Mouse (Mus musculus): ENCODE measurements around the gene Zcchc18.
A peak's percentile ranks its signal among the peaks of the same experiment; 100 is the strongest.
"Not testable (repeated sequence)": the region's sequence is repeated elsewhere in the genome, so short reads cannot be mapped to it uniquely, and the experiment has no call there.

Gene Zcchc18

GRCm38 (mm10) chrX:136992978-136993547 lies at the start of gene Zcchc18:
TSS of gene Zcchc18 (plus strand) at chrX:136993155.
- DNase-seq (ENCODE audit: low spot score in 2 of 2): no peak

GRCm38 (mm10) chrX:136957583-136958279 lies 35.2 kb upstream of the Zcchc18 start:
- peak in 1 of 2 experiments; percentile 40 for DNase-seq (ENCODE audit: low spot score in 2 of 2)

DNA sequence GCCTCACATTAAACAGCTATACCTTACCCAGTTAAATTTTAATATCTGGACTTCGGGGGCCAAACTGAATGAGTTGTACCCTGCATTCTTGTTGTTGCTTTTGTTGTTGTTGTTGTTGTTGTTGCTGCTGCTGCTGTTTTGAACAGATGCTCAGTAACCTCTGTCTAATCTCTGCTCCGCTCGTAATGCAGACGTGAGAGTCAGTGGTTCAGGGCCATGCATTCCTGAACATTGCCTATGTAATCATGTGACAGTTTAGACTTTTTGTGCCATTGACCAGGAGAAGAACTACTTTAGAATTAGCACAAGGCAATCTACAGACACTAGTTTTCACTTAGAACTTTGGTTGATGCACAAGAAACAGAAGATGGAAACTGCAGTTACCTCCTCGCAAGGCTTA lies 34.7 kb upstream of the Zcchc18 start:
- DNase-seq (ENCODE audit: low spot score in 2 of 2): not testable (repeated sequence)

- DNase-seq (ENCODE audit: low spot score in 2 of 2): no peak
These were observed 33.3 kb upstream of the Zcchc18 start for GRCm38 (mm10) chrX:136959688-136960087.

GRCm38 (mm10) chrX:136975397-136975796 lies 17.6 kb upstream of the Zcchc18 start, which contains the start of gene Tmsb15b2:
TSS of gene Tmsb15b2 (minus strand) at chrX:136975497.
- DNase-seq (ENCODE audit: low spot score in 2 of 2): not testable (repeated sequence)

DNA sequence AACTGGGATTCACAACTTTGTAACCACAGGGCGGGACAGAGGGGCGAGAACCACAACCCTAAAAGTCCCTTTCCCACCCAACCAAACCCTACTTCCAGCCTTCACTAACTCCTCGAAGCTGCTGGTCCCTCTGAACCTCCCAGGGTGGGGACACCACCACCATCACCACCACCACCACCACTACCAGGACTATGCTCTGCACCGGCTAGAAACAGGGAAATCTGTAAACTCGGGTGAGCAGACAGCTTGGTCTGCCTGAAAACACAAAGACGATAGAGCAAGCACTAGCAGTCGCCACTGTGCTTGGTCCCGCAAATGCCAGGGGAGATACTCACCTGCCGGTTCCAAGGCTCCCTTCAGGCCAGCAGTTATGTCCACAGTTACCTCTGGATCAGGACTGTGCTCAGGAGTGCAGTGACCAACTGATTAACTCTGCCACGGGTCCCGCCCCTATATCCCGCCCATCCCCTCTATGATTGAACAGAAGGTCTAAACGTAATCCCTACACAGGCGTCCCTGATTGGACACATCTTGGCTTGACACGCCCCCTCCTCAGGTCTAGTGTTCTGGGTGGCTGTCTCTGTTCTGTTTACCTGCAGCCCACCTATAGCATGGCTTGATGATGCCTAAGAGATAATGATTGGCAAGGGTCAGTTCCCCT lies 16.4 kb upstream of the Zcchc18 start, which contains the start of the genes Tmsb15l and Tmsb15b1:
TSS of gene Tmsb15l (minus strand) at position 446 of the 661 bp plus-strand sequence.
TSS of gene Tmsb15b1 (minus strand) at position 451 of the 661 bp plus-strand sequence.
- DNase-seq (ENCODE audit: low spot score in 2 of 2): peak in 1 of 2 experiments; percentile 13

DNA sequence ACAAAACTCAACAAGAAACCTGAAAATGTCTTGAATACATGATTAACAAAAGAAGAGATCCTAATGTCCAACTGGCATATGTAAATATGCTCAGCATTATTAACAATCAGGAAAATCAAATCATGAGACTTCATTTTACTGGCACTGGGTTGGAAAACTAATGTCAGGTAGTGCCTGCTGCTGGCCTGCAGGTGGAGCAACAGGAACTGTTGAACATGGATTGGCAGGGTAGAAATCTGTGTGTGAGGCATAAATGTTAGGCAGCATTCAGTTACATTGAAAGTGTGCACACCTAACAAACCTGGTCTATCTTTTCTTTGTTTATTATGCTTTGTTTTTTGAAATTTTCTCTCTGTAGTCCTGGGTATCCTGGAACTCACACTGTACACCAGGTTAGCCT lies 14.3 kb upstream of the Zcchc18 start:
- DNase-seq (ENCODE audit: low spot score in 2 of 2): no peak

DNA sequence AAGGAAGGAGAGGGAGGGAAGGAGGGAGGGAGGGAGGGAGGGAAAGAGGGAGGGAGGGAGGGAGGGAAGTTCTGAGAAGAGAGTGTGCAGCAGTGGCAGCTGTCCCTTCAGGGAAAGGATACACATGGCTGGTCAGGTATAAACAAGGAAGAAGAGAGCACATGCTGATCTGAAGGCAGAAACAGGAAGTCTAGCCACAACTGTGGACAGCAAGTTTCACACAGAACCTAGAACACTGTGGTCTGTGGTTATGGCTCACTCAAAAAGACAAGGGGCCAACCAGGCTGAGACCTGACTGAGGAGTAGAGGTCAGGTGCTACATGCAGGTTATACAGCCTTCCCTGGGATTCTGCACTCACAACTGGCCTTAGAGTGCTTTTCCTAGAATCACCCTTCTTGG lies 6.9 kb upstream of the Zcchc18 start:
- DNase-seq (ENCODE audit: low spot score in 2 of 2): no peak

DNA sequence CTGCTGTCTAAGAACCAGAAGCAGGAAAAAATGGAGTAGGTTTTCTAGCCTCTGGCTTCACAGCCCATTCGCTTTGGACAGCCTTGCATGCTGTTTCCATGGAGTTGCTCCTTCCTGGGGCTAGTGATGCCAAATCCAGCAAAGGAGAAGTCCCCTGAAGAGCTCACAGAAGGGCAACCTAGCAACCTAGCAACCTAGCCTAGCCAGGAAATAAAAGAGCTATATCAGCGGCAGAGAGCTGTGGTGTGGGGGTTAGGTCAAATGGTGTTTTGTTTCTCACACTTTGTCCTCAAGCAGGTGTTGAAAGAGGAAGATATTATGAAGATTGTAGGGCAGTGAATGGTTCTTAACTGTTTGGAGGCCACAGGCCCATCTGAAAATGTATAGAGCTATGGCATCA lies 1.7 kb upstream of the Zcchc18 start:
- no peak for DNase-seq (ENCODE audit: low spot score in 2 of 2)

DNA sequence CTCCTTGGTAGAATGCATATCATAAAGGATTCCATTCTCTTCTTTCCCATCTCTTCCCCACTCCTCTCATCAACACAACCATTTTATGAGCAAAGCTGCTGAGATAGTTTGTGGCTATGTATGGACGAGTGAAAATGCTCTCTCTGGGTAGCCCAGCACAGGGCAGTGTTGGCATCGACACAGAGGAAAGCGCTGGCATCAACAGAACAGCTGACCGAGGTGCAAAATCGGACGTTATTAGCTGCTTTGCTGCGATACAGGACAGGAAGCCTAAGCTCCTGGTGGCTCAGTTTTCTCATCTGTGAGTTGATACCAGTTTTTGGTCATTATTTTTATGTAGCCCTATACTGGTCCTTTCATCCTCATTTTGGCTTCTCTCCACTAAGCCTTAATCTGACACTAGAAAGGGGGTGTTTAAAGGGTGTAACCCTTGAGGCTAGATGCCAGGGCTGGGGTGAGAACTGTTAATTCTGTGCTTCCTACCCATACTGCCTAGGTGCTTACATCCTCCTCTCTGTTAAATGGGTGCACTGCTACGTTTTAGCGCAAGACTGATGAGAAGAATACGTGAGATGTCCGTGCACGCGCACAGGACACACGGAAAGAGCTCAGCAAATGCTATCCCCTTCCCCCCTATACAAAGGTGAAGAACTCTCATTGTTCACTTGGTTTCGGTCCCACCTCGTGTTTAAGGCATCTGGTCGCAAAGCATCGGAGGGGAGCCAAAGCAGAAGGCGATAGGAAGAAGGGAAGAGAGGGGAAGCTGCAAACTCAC lies 577 bp upstream of the Zcchc18 start:
- no peak for DNase-seq (ENCODE audit: low spot score in 2 of 2)

DNA sequence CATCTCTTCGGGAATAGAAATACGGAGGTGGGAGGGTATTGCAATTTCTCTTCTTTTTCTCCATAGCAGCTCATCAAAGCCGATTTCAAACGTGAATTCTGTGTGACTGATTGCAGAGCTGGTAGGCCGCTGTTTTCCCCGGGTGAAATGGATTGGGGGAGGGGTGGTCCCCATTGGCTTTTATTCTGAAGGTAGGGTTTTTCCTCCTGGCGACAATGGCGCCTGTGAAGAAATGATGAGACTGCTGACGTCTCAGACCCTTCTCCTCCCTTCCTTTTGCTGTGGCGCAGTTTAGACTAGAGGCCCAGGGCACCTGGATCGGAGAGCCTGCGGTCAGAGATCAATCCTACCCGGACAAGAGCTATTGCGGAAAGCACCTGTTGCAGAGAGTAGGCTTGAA lies 686 bp downstream of the Zcchc18 start:
- DNase-seq (ENCODE audit: low spot score in 2 of 2): no peak

GRCm38 (mm10) chrX:136996256-136996655 lies 3.3 kb downstream of the Zcchc18 start:
- DNase-seq (ENCODE audit: low spot score in 2 of 2): no peak

GRCm38 (mm10) chrX:137015099-137015709 lies 22.2 kb downstream of the Zcchc18 start:
- no peak for DNase-seq (ENCODE audit: low spot score in 2 of 2)

- DNase-seq (ENCODE audit: low spot score in 2 of 2): no peak
These were observed 24.7 kb downstream of the Zcchc18 start for GRCm38 (mm10) chrX:137017668-137018067.

DNA sequence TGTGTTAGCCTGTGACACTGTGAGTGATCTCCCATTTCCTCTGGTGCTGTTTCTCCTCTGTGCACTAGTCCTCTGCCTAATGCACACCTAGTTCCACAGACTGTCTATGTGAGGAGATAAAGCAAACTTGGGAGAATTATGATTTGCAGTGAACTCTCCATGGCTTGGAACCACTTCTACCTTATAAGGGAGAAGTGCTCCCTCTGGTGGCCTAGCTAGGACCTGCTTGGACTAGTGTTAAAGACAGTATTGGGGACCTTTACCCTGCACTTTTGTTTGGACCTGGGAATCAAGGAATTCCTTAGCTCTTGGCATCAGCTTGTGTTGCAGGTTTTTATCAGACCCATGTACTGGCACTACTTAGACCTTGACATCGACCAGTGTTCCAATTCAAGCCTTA lies 26.4 kb downstream of the Zcchc18 start:
- DNase-seq (ENCODE audit: low spot score in 2 of 2): peak; percentile 8 to 20

GRCm38 (mm10) chrX:137030916-137031315 lies 38.0 kb downstream of the Zcchc18 start:
- DNase-seq (ENCODE audit: low spot score in 2 of 2): no peak

GRCm38 (mm10) chrX:137031726-137032125 lies 38.8 kb downstream of the Zcchc18 start:
- no peak for DNase-seq (ENCODE audit: low spot score in 2 of 2)

DNA sequence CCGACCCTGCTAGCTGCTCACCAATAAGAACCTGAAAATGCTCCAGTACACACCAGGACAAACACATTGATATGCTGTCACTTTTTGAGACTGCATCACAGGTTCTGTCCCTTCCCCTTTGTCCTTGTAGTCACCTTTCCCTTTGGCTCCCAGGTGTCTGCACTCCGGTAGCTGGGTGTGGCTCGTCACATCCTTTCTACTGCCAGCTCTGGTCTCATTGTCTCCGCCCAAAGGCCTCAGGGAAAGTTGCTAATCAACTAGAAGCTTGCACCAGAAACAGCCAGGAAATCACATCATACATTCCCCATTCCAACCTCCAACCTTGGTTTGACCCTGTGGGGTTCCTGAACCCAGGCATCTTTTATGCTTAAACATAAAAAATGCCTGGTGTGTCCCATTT lies 41.4 kb downstream of the Zcchc18 start:
- no peak for DNase-seq (ENCODE audit: low spot score in 2 of 2)

DNA sequence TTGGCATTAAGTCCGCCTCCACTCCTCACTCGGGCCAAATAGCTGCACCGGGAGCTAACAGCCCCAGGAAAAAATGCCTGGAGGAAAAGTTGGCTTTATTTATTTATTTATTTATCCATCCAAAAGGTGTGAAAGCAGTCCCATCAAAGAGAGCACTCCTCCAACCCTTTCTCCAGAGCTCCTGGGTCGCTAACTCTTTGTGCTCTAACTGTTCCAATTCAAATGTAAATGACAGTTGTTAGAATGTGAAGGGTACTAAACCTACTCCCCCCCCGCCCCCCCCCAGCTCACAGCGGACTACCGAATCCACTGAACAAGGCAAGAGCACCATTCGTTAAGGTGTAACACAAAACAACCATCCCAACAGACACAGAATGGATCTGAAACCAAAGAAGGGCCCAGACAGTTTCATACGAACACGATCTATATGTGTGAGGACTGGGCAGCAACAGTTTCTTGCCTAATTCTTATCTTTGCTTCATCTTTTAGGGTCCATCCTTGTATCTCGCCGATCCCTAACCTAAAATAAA lies 44.6 kb downstream of the Zcchc18 start:
- no peak for DNase-seq (ENCODE audit: low spot score in 2 of 2)

DNA sequence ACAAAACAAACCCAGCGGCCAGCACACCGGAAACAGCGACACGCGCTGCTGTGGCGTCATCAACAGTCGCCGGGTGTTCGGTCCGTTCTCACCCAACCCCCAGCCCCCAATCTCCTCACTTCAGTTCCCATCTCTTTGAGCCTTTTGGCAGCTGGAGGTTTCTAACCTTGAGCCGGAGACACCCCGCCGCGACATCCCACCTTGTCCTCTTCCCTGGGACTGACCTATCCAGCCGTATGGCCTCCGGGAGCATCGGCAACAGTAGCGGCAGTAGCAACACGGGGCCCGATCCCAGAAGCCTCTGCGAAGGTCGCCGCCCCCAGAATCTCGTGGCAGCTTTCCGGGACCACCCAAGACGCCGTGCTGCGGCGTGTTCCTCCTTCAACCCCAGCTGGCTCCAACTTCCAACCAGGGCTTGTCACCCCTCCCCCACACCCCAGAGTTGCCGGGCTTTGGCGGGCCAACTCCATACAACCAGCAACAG lies 45.1 kb downstream of the Zcchc18 start, which contains the start of gene Slc25a53:
TSS of gene Slc25a53 (minus strand) at position 303 of the 484 bp plus-strand sequence.
- peak; percentile 64 to 74 for DNase-seq (ENCODE audit: low spot score in 2 of 2)

DNA sequence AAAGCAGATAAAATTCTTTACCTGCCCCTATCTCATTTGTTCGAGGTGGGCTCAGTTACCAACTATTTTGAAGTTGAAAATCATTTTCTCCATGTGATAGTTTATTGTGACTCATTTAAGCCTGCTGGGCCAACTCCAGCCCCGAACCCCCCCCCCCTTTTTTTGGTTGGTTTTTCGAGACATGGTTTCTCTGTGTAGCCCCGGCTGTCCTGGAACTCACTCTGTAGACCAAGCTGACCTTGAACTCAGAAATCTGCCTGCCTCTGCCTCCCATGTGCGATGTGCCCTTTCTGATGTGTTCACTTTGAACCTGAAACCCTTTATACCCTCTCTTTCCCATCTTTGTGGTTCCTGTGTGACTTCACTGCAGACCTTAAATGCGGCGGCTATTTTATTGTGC lies 45.5 kb downstream of the Zcchc18 start:
- no peak for DNase-seq (ENCODE audit: low spot score in 2 of 2)
